Mouse (Mus musculus) spleen, adult 2 months (tissue): ENCODE data around the gene Ubqlnl.

ENCODE experiments used
- CTCF ChIP-seq: fragments of 200-500 bp; IDR thresholded peaks from 2 replicates; pipeline ENCODE4 v1.5.1; 2011; ENCODE audit warnings: mild to moderate bottlenecking, inconsistent platforms; ENCODE audit not compliant: insufficient read depth, insufficient read length, insufficient replicate concordance; ENCODE audit errors: extremely low read depth
- POLR2A ChIP-seq: fragments of 200-500 bp; IDR thresholded peaks from 2 replicates; pipeline ENCODE4 v1.6.1; 2011; ENCODE audit warnings: low read depth, low read length, inconsistent platforms

DNA sequence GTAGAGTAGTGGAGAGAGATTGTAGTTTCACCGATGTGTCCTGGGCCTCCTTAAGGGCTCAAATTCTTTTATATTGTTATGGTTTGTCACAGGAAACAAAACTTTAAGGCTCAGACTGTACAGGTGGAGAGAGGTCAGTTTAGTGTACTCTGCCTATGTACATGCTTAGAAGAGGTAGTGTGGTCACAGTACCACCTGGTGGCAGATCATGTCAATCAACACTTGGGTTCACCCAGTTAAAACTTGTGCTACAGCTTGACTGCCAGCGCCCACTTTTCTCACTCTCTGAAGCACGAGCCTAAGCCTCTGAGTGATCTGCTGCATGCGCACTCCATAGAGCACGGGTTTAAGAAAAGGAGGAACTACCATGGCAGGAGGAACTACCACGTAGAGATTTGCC is 16.7 kb upstream of the Ubqlnl start:
- TF ChIP-seq CTCF = no peak
- no peak for TF ChIP-seq POLR2A
